Mouse (Mus musculus) erythroblast, embryonic 14.5 days (primary cell): Measurements from ENCODE around the gene Pnpla2.

Source experiments
- GATA1 ChIP-seq: IDR thresholded peaks from 2 replicates; pipeline ENCODE4 v1.6.1; 2012; ENCODE audit warnings: low read length, inconsistent platforms, mixed read lengths
- TAL1 ChIP-seq: IDR thresholded peaks from 3 replicates; pipeline ENCODE4 v1.6.1; 2012; ENCODE audit warnings: low read length, inconsistent platforms, mixed read lengths

GRCm38 (mm10) chr7:141463824-141464602, 9.0 kb downstream of the Pnpla2 start:
- TF ChIP-seq GATA1 (no peak), TAL1 (no peak)
